Mouse (Mus musculus) adrenal gland, adult 18-20 months (tissue): ENCODE measurements at regions not wholly inside any gene's neighbourhood (a gene's known extent, or its start where the extent isn't known, plus 50 kb on each side); places are given as distances from the start of the nearest gene placed in this dataset.
A peak's percentile ranks its signal among the peaks of the same experiment; 100 is the strongest.

Source experiments
- DNase-seq, 2 experiments: peaks; one replicate each; pipeline ENCODE4 v3.0.0; 2021 to 2022; ENCODE audit warnings: low spot score in 2 of 2

GRCm38 (mm10) chr12:26906126-26906525 is 436.2 kb downstream of the Sox11 start:
- DNase-seq = no peak

- no peak for DNase-seq
Observed at GRCm38 (mm10) chr12:26903894-26904272, 434.9 kb downstream of the Cmpk2 start.

GRCm38 (mm10) chr12:26903073-26903893 is 434.3 kb downstream of the Cmpk2 start:
- no peak for DNase-seq

- DNase-seq = no peak
Observed at GRCm38 (mm10) chr12:26891190-26891589, 422.2 kb downstream of the Cmpk2 start.

DNA sequence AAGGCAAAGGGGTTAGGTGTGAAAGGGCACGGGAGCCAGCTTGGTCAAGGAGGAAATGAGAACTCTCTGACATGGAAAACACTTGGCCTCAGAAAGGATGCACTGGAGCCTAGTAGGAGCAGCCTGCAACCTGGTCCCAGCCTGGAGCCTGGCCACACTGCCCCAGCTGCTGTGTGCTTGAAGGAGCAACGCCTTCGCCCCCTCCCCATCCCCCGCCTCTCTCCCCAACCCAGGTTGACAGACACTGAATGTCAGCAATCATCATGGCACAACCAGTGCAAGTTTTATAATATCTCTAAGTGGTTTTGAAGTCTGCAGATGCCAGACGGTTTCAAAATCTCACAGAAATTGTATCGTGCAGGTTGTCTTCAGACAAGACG is 417.6 kb downstream of the Cmpk2 start:
- DNase-seq = no peak

DNA sequence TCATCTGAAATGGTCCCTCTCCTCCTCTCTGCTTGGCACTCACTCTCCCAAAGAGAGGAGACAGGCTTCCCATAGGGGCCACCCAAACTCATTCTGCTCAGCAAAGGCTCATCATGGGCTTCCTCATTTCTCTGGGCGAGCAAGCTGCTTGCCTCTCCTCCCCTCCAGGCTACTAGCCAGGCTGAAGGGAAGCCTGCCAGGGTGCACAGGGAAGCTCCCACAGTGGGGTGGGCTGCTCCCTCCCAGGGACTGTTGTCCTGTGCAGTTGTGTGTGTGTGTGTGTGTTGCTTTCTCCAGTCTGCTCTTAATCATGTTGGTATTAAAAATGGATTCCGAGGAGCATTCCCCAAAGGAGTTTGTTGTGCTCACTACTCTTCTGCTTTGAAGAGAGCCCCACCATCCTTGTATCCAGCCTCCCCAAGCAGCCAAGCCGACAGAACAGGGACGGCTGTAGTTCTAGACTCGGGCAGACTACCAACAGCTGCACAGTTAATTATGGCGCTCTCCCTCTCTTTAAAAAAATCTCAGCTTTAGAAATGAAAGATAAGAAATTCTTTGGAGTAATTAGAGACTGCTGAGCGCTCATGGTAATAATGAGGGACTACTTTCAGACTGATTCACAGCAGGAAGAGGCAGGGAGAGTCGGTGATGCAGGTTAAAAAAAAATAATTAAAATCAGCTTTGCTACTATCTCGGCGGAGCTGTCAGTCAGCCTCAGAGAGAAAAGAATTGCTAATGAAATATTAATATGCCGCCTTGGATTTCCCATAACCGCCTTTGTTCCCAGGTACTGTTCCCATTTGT is 417.0 kb downstream of the Cmpk2 start:
- no peak for DNase-seq

DNA sequence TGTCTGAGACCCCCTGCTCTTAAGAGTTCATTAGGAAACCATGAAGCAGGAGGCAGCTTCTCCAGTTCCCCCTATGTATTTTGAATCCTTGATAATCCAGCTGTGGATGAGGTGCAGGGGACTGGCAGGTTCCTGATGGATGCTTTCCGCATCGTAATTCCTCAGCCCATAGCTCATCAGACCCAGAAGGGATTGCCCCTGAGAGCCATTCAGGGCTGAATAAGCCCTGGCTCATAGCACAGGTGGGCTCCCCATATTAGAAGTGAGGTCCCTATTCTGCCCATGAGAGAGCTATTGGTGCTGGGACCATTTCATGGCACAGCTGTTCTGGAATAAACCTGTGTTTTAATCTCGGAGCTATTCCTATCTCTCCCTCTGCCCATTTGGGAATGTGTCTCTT is 416.1 kb downstream of the Cmpk2 start:
- DNase-seq = no peak

- peak; percentile 39 to 62 for DNase-seq
Observed at GRCm38 (mm10) chr12:26884156-26884555, 415.2 kb downstream of the Cmpk2 start.

- DNase-seq = no peak
Observed at GRCm38 (mm10) chr12:26877691-26878121, 408.7 kb downstream of the Cmpk2 start.

- no peak for DNase-seq
Observed at GRCm38 (mm10) chr12:26877284-26877683, 408.3 kb downstream of the Cmpk2 start.

DNA sequence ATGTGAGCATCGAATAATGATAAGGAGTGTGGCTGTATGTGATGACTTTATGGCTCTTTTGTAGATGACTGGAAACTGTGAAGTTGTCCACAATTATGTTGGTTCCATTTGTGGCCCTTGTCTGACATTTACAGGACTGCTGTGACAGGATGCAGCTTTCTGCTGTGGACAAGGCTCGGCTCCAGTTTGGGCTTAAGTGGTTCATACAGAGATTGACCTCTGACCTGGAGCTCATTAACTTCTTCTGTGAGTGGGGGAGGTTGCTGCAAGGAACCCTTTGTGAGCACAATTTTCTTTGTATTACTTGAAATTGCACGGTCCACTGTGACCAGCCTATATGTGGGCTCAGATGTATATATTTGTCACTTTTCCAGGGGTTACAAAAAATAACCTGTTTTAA is 403.5 kb downstream of the Cmpk2 start:
- DNase-seq = no peak

DNA sequence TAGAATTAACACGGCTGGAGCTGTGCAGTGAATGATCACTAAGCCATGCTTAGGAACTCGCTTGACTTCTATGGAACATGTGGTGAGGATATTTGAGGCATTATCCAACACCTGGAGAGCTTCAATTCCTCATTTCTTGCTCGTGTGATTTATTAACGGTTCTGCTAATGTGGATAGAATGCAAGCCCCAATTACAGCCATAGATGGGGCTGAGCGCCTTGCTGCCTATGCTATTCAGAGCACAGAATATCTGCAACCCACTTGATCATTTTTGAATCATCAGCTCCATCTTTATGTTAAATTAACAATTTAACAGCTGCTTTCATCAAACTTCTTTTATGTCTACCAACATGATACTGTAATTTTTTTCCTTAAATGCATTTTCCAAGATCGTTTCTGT is 398.7 kb downstream of the Cmpk2 start:
- DNase-seq = no peak

GRCm38 (mm10) chr12:26855091-26855516 is 386.1 kb downstream of the Cmpk2 start:
- DNase-seq = peak in 1 of 2 experiments; percentile 23

- no peak for DNase-seq
Observed at GRCm38 (mm10) chr12:26844917-26845316, 375.9 kb downstream of the Cmpk2 start.

DNA sequence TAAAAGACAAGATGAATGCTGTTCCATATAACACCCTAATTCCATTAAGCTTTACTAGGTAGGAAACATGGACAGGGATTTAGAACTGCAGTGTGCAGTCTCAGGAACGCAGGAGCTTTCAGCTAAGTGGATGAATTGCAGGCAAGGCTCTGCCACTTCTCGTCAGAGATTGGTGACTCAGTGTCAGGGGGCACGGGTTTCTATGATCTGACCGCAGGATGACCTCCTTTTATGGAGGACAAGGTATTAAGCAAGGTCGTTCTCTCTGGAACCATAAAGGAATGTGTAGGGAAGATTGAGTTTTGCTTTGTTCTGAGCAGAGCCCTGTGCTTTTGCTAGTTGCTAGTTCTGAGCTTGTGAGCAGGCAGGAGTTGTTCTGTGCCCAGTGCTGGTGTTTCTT is 373.7 kb downstream of the Cmpk2 start:
- peak in 1 of 2 experiments; percentile 12 for DNase-seq

GRCm38 (mm10) chr12:26821257-26821968 is 352.4 kb downstream of the Cmpk2 start:
- DNase-seq = no peak

GRCm38 (mm10) chr12:26817866-26818265 is 348.9 kb downstream of the Cmpk2 start:
- no peak for DNase-seq

DNA sequence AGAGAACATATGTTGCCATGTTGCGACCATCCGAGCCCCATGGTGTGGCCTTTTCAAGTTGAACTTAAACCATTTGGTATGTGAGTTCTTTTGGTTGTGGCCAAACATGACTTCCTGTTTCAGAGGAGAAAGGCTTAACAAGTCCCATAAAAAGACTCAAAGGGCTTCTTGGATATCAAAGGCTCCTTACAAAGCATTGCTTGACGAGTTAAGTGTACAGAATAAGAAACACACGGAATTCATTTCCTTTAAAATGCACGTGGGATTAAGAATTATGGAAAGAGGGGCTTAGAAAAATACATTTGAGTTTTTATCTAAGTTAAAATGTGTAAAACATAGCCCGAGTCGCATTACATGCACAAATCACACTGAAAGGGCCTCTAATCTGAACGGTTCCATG is 346.8 kb downstream of the Cmpk2 start:
- DNase-seq = no peak

DNA sequence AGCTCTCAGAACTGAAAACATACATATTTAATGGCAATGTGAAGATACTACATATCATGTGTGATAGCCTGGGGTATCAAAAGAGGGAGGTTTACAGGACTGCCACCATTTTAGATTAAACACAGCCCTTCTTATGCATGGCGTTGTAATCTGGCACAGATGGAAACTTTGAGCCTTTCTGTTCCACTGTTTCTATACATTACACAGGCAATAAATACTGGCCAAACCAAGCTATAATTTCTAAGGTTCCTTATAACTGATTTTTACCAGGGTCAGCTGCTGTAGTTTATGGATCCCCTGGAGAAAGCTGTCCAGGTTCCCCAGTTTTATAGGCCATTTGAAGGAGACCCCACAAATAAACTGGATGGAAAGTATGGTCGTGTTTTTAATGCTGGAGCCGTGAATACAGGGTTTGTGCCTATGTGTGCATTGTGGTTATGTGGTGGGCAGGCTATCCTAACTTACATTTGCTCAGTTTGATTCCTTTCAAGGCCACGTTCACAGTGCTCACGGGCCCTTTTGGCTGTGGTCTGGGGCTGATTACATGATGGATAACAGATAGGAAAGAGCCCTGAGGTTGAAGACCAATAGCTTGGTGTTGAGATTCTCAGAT is 341.7 kb downstream of the Cmpk2 start:
- no peak for DNase-seq

GRCm38 (mm10) chr12:26809670-26810069 is 340.7 kb downstream of the Cmpk2 start:
- DNase-seq = no peak

DNA sequence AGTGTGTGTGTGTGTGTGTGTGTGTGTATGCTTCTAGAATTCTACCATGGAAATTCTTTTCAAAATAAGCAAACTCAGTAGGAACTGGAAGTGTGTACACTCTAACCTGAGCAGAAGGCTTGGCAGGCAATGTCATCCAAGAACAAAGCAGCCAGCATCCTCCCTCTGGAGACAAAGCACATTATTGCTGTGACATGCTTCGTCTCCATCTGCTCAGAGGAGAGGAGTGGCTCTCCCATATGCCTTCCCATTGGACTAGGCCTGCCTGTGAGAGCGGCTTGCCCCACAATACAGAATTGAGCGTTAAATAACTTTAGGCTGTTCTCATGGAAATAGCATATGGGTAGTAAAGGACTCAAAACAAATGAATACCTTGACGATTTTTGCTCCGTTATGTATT is 333.5 kb downstream of the Cmpk2 start:
- DNase-seq = no peak
